Mouse (Mus musculus) testis, postnatal 10 days (tissue): Measurements from ENCODE around the gene Hist1h2bj.
A peak's percentile ranks its signal among the peaks of the same experiment; 100 is the strongest.

Experiments used
- DNase-seq: peaks from one replicate; pipeline ENCODE4 v3.0.0; 2021; ENCODE audit warnings: low spot score

Gene Hist1h2bj

GRCm38 (mm10) chr13:22042568-22043502, at the start of gene Hist1h2bj, which contains the start of gene Hist1h2ag:
Hist1h2bj (plus strand) TSS chr13:22043214.
Hist1h2ag (minus strand) TSS chr13:22042944.
- peak; percentile 68 for DNase-seq

DNA sequence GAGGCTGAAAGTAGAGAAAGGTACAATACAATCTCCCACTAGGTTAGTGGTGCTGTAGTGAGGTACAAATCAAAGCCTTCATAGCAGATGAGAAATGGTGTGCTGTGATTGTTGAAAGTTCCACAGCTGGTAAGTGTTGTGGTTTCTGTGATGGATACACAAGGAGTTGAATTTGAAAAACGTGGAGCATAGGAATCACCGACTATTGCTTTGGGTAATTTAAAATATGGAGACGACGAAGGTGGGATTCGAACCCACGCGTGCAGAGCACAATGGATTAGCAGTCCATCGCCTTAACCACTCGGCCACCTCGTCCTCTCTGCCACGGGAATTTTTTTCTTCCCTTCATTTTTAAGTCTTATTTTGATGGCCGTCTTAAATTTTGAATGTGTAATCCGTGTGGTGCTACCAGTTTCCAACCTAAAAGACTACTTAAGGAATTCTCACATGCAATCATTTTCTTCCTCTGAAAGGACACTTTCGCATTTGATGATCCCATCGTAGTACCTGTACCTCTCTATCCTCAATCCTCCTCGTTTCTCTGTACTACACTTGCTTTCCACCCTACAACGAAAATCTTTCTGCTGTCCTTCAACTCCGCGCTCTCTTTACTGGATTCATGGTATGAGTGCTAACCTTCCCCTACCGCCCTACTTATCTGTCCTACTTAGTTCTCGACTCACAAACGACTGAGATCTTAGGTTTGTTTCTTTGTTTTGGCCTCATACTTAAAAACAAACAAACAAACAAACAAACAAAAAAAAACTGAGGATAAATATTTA, 48.9 kb upstream of the Hist1h2bj start:
- DNase-seq = no peak

DNA sequence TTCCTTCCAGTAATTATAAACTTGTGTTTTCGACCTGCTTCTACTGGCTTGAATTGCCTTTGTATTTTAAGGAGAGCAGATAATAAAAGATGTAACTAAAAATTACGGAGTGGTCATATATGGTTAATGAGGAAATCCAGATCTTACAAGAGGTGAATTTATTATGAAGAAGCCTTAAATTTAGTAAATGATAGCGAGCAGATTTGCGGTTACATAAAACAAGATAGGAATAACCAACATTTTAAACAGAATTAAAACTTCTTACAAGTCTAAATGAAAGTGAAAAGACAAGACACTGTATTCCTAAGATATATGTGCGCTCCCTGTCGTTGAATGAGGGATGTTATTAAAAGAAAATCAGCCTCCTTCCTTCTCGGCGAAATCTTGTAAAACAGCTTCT, 48.1 kb upstream of the Hist1h2bj start:
- no peak for DNase-seq

- DNase-seq = no peak
These were observed 47.6 kb upstream of the Hist1h2bj start for GRCm38 (mm10) chr13:21995331-21995914.

DNA sequence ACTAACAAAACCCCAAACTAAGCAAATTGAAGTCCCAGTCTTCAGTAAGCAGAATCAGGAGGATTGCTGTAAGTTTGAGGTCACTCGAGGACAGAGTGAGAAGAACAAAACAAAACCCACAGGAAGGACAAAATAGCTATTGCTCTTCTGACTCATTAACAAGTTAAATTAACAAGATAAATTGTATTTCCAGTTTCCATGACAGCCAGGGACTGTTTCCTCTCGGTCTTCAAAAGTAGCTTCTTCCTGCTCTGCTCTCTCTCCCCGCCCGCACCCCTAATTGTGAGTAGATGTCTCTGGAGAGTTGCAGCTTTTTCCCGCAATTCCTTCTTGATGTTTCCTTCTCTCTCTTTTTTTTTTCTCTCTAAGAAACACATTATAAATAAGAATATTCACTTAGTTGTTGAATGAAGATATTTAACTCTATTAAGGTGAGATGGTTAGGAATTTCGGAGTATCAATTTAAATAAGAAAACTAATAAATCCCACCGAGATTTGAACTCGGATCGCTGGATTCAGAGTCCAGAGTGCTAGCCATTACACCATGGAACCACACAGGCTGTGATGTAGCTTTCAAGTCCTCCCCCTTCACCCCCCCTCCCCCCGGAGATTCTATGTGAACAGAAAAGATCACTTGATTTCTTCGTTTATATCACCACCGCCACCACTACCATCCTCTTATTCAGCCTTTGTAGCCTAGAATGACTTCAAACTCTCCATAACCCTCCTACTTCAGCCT, 46.7 kb upstream of the Hist1h2bj start:
- no peak for DNase-seq

DNA sequence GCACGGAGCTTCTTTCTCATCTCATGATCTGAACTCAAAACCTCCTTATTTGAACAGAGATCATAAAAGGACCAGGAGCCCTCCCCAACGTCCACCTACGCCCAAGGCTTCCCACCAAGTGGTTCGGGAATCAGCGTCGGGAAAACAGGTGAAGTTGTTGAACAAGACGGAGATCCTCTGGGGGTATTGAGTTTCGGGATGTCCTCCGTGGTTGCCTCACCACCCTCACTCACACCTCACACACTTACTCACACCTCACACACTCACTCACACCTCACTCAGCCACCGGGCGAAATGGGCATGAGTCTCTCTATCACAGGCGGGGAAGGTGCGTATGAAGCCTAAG, 46.2 kb upstream of the Hist1h2bj start:
- DNase-seq = no peak

- no peak for DNase-seq
These were observed 45.7 kb upstream of the Hist1h2bj start for GRCm38 (mm10) chr13:21997201-21997820.

DNA sequence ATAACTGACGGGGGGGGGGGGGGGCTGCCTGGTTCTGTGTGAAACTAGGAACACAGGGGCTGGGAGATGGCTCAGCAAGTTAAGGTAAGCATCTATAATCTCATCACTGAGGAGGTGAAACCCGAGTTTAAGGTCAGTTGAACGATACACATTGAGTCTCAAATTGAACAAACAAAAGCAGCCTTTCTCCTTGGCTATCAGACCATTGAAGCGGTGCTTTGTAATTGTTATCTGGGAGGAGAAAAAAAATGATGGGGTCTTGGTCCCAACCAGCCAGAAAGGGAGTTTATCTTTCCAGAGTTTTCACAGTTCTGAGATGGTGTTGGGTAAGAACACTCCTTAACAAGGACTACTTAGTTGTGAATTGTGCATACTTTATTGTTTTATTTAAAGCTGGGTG, 45.2 kb upstream of the Hist1h2bj start:
- DNase-seq = no peak

- DNase-seq = no peak
These were observed 44.6 kb upstream of the Hist1h2bj start for GRCm38 (mm10) chr13:21998412-21998811.

DNA sequence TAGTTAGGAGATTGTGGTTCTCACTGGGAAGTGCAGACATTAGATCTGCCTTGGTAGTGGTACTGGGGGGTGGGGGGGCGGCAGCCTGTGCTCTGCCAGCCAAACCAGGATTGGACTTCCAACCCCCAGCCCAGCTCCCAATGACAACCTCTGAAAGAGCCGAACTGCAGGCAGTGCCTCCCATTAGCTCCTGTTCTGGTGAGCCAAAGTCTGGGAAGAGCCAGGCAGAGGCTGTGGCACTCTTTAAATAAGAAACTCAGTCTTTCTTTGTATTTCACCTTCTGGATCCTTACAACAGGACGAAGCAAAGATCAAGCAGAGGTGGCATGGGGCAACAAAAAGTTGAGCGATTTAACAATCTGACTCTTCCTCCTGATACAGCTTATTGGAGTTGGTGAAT, 43.9 kb upstream of the Hist1h2bj start:
- no peak for DNase-seq

- DNase-seq = no peak
These were observed 41.7 kb upstream of the Hist1h2bj start for GRCm38 (mm10) chr13:22001346-22001745.

GRCm38 (mm10) chr13:22001823-22002222, 41.2 kb upstream of the Hist1h2bj start:
- no peak for DNase-seq

GRCm38 (mm10) chr13:22005605-22006333, 37.2 kb upstream of the Hist1h2bj start:
- peak; percentile 58 for DNase-seq

GRCm38 (mm10) chr13:22006334-22007120, 36.5 kb upstream of the Hist1h2bj start:
- peak; percentile 61 for DNase-seq

DNA sequence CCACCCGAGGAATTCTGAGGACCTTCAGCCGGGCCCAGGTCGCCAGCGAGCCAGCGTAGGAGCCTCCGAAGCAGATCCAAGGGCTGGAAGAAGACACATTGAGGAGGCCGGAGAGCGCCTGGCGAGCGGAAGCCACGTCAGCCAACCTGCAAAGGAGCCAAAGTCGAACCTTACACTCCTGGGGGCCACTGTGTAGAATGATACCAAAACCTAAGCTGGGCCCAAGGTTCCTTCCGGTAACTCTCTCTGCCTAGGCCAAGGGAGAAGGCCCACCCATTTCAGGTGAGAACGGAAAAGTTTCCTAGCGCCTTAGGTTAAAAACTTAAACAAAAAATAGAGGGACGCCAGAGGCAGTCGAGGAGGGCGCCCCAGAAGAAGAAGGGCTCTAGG, 35.9 kb upstream of the Hist1h2bj start:
- no peak for DNase-seq

- no peak for DNase-seq
These were observed 35.1 kb upstream of the Hist1h2bj start for GRCm38 (mm10) chr13:22007872-22008271.

DNA sequence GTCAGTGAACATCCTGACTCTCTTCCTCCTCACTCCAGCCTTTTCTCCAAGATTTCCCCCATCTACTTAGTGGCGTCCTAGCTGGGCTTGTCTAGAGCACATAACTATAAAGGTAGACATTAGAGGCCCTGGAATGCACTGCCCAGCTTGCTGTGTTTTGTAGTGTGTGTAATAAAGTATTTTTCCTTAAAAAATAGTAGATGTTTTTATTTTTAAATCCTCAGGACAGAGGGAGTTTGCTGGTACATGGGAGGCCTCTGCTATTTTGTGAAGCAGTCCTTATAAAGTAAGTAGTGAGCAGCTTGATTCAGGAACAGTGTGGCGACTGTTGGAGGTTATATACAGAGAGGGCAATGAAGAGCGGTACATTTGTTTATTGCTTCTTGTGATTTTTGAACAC, 34.3 kb upstream of the Hist1h2bj start:
- DNase-seq = no peak

DNA sequence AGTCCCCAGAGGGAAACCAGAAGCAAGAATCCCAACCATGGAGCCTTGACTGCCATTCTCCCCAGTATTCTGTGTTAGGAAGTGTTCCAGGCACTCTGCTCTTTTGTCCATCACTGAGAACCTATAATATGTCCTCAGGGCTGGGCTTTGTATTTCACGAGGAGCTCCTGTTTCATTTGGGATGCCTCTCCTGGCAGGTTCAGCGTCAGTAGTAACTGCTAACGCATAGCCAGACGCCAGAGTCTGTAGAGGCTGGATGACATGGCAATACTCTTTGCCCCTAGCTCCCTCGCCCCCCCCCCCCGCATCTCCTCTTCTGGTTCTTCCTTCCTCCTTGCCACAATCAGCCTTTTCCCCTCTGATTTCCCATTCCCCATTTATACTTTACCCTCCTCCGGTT, 33.4 kb upstream of the Hist1h2bj start, which contains the start of gene Prss16:
Prss16 (minus strand) TSS at position 101 of the 400 bp plus-strand sequence.
- no peak for DNase-seq

- DNase-seq = no peak
These were observed 29.3 kb upstream of the Hist1h2bj start for GRCm38 (mm10) chr13:22013716-22014115.

GRCm38 (mm10) chr13:22014411-22014845, 28.6 kb upstream of the Hist1h2bj start:
- no peak for DNase-seq
